Mouse (Mus musculus): ENCODE data around the gene Tnrc6b. TPM values are rescaled to one million over a fixed set of nuclear protein-coding genes. Genes with fewer than 3 reads are reported as not detected.
"Not testable (repeated sequence)": the region's sequence is repeated elsewhere in the genome, so short reads cannot be mapped to it uniquely, and the experiment has no call there.

Tnrc6b gene
- polyA plus RNA-seq, 1 experiment from 2014 or later, result 35.6 TPM

- ATAC-seq (ENCODE audit: insufficient number of reproducible peaks, insufficient read depth, low FRiP score, low TSS enrichment, low read depth); H3K4me1 ChIP-seq: not testable (repeated sequence)
Measured at GRCm38 (mm10) chr15:80904776-80905175, 193.7 kb downstream of the Tnrc6b start.

GRCm38 (mm10) chr15:80910183-80910582 lies 199.1 kb downstream of the Tnrc6b start:
- no peak for ATAC-seq (ENCODE audit: insufficient number of reproducible peaks, insufficient read depth, low FRiP score, low TSS enrichment, low read depth)
- no peak overlapping the region for H3K27ac ChIP-seq
- no peaks in the 10 kb centered on the region for H3K9me3 ChIP-seq
- no peaks in the 10 kb centered on the region for H3K27me3 ChIP-seq
- WGBS, result 97% methylated on average over 3 of the region's 3 CpGs
- H3K4me3 ChIP-seq, result no peak overlapping the region
- no peak overlapping the region for H3K9ac ChIP-seq
- no peaks in the 10 kb centered on the region for H3K4me1 ChIP-seq
- peaks cover 72% of the 10 kb centered on the region for H3K36me3 ChIP-seq
- H3K4me2 ChIP-seq, result no peak overlapping the region

More at GRCm38 (mm10) chr15:80904776-80905175, 193.7 kb downstream of the Tnrc6b start:
- not testable (repeated sequence) for H3K9ac ChIP-seq, H3K27me3 ChIP-seq, H3K4me2 ChIP-seq, H3K9me3 ChIP-seq, H3K27ac ChIP-seq, H3K4me3 ChIP-seq
- 96% methylated on average over 6 of the region's 6 CpGs for WGBS
- peaks cover 81% of the 10 kb centered on the region for H3K36me3 ChIP-seq

GRCm38 (mm10) chr15:80910790-80911531 lies 199.8 kb downstream of the Tnrc6b start:
- Histone ChIP-seq H3K36me3 (peaks cover 72% of the 10 kb centered on the region), H3K27me3 (no peaks in the 10 kb centered on the region), H3K4me2 (no peak overlapping the region), H3K4me3 (no peak overlapping the region), H3K4me1 (no peaks in the 10 kb centered on the region), H3K9me3 (no peaks in the 10 kb centered on the region), H3K9ac (no peak overlapping the region), H3K27ac (no peak overlapping the region)
- no peak for ATAC-seq (ENCODE audit: insufficient number of reproducible peaks, insufficient read depth, low FRiP score, low TSS enrichment, low read depth)
- WGBS, result 89% methylated on average over 4 of the region's 4 CpGs

- peaks cover 72% of the 10 kb centered on the region for H3K36me3 ChIP-seq
Measured at GRCm38 (mm10) chr15:80912175-80912574, 201.1 kb downstream of the Tnrc6b start.

GRCm38 (mm10) chr15:80913803-80914202 lies 202.7 kb downstream of the Tnrc6b start:
- no peaks in the 10 kb centered on the region for H3K27me3 ChIP-seq
- H3K4me3 ChIP-seq, result no peak overlapping the region
- no peak overlapping the region for H3K9ac ChIP-seq
- H3K36me3 ChIP-seq, result peaks cover 75% of the 10 kb centered on the region
- H3K9me3 ChIP-seq, result no peaks in the 10 kb centered on the region
- ATAC-seq (ENCODE audit: insufficient number of reproducible peaks, insufficient read depth, low FRiP score, low TSS enrichment, low read depth), result no peak
- H3K27ac ChIP-seq, result no peak overlapping the region
- no peak overlapping the region for H3K4me2 ChIP-seq
- no peaks in the 10 kb centered on the region for H3K4me1 ChIP-seq
- 90% methylated on average over 1 of the region's 1 CpGs for WGBS

More at GRCm38 (mm10) chr15:80912175-80912574, 201.1 kb downstream of the Tnrc6b start:
- Histone ChIP-seq H3K9me3 (no peaks in the 10 kb centered on the region), H3K9ac (no peak overlapping the region), H3K4me3 (no peak overlapping the region), H3K4me1 (no peaks in the 10 kb centered on the region), H3K27me3 (no peaks in the 10 kb centered on the region), H3K4me2 (no peak overlapping the region), H3K27ac (no peak overlapping the region)
- 76% methylated on average over 3 of the region's 3 CpGs for WGBS
- no peak for ATAC-seq (ENCODE audit: insufficient number of reproducible peaks, insufficient read depth, low FRiP score, low TSS enrichment, low read depth)

GRCm38 (mm10) chr15:80915850-80916249 lies 204.7 kb downstream of the Tnrc6b start:
- H3K36me3 ChIP-seq, result peaks cover 90% of the 10 kb centered on the region
- H3K4me3 ChIP-seq, result no peak overlapping the region
- H3K27ac ChIP-seq, result no peak overlapping the region
- H3K9ac ChIP-seq, result no peak overlapping the region
- H3K4me2 ChIP-seq, result no peak overlapping the region
- no peak for ATAC-seq (ENCODE audit: insufficient number of reproducible peaks, insufficient read depth, low FRiP score, low TSS enrichment, low read depth)
- 83% methylated on average over 2 of the region's 2 CpGs for WGBS
- H3K9me3 ChIP-seq, result no peaks in the 10 kb centered on the region
- no peaks in the 10 kb centered on the region for H3K4me1 ChIP-seq
- no peaks in the 10 kb centered on the region for H3K27me3 ChIP-seq

- H3K4me2 ChIP-seq, result no peak overlapping the region
- no peaks in the 10 kb centered on the region for H3K9me3 ChIP-seq
- 96% methylated on average over 7 of the region's 7 CpGs for WGBS
- no peaks in the 10 kb centered on the region for H3K27me3 ChIP-seq
- H3K9ac ChIP-seq, result no peak overlapping the region
- no peaks in the 10 kb centered on the region for H3K4me1 ChIP-seq
- no peak for ATAC-seq (ENCODE audit: insufficient number of reproducible peaks, insufficient read depth, low FRiP score, low TSS enrichment, low read depth)
- H3K36me3 ChIP-seq, result peaks cover 90% of the 10 kb centered on the region
- H3K4me3 ChIP-seq, result no peak overlapping the region
- H3K27ac ChIP-seq, result no peak overlapping the region
Measured at GRCm38 (mm10) chr15:80916621-80917020, 205.5 kb downstream of the Tnrc6b start.

GRCm38 (mm10) chr15:80920346-80920745 lies 209.2 kb downstream of the Tnrc6b start:
- 97% methylated on average over 3 of the region's 3 CpGs for WGBS

GRCm38 (mm10) chr15:80921781-80922180 lies 210.7 kb downstream of the Tnrc6b start:
- no peak for ATAC-seq (ENCODE audit: insufficient number of reproducible peaks, insufficient read depth, low FRiP score, low TSS enrichment, low read depth)
- no peaks in the 10 kb centered on the region for H3K4me1 ChIP-seq
- WGBS, result 80% methylated on average over 4 of the region's 4 CpGs
- no peak overlapping the region for H3K27ac ChIP-seq
- H3K9me3 ChIP-seq, result no peaks in the 10 kb centered on the region
- H3K4me2 ChIP-seq, result no peak overlapping the region
- H3K9ac ChIP-seq, result no peak overlapping the region
- peaks cover 87% of the 10 kb centered on the region for H3K36me3 ChIP-seq
- H3K27me3 ChIP-seq, result no peaks in the 10 kb centered on the region
- H3K4me3 ChIP-seq, result no peak overlapping the region

More at GRCm38 (mm10) chr15:80920346-80920745, 209.2 kb downstream of the Tnrc6b start:
- ATAC-seq (ENCODE audit: insufficient number of reproducible peaks, insufficient read depth, low FRiP score, low TSS enrichment, low read depth), result no peak
- H3K9me3 ChIP-seq, result no peaks in the 10 kb centered on the region
- H3K4me2 ChIP-seq, result no peak overlapping the region
- H3K4me1 ChIP-seq, result no peaks in the 10 kb centered on the region
- H3K27ac ChIP-seq, result no peak overlapping the region
- no peak overlapping the region for H3K9ac ChIP-seq
- H3K27me3 ChIP-seq, result no peaks in the 10 kb centered on the region
- peaks cover 91% of the 10 kb centered on the region for H3K36me3 ChIP-seq
- H3K4me3 ChIP-seq, result no peak overlapping the region

- H3K4me2 ChIP-seq, result no peak overlapping the region
- 88% methylated on average over 2 of the region's 2 CpGs for WGBS
- no peak for ATAC-seq (ENCODE audit: insufficient number of reproducible peaks, insufficient read depth, low FRiP score, low TSS enrichment, low read depth)
- no peak overlapping the region for H3K4me3 ChIP-seq
- peaks cover 86% of the 10 kb centered on the region for H3K36me3 ChIP-seq
- no peak overlapping the region for H3K9ac ChIP-seq
- H3K27ac ChIP-seq, result no peak overlapping the region
- no peaks in the 10 kb centered on the region for H3K9me3 ChIP-seq
- no peaks in the 10 kb centered on the region for H3K27me3 ChIP-seq
- H3K4me1 ChIP-seq, result peaks cover 3% of the 10 kb centered on the region; the same call in 1 of the 2 replicates
Measured at GRCm38 (mm10) chr15:80924211-80924610, 213.1 kb downstream of the Tnrc6b start.

- no peak for ATAC-seq (ENCODE audit: insufficient number of reproducible peaks, insufficient read depth, low FRiP score, low TSS enrichment, low read depth)
- Histone ChIP-seq H3K9me3 (no peaks in the 10 kb centered on the region), H3K36me3 (peaks cover 64% of the 10 kb centered on the region)
Measured at GRCm38 (mm10) chr15:80928811-80929355, 217.8 kb downstream of the Tnrc6b start.

GRCm38 (mm10) chr15:80930048-80930571 lies 219.0 kb downstream of the Tnrc6b start:
- ATAC-seq (ENCODE audit: insufficient number of reproducible peaks, insufficient read depth, low FRiP score, low TSS enrichment, low read depth), result peak; percentile 69; the same call in 1 of the 2 replicates
- peak overlapping the region; percentile 32 for H3K4me2 ChIP-seq
- no peak overlapping the region for H3K4me3 ChIP-seq
- no peaks in the 10 kb centered on the region for H3K27me3 ChIP-seq
- H3K36me3 ChIP-seq, result peaks cover 59% of the 10 kb centered on the region
- peaks cover 12% of the 10 kb centered on the region for H3K4me1 ChIP-seq
- H3K9me3 ChIP-seq, result no peaks in the 10 kb centered on the region
- peak overlapping the region; percentile 79 for H3K27ac ChIP-seq
- 9% methylated on average over 15 of the region's 16 CpGs for WGBS
- H3K9ac ChIP-seq, result no peak overlapping the region

More at GRCm38 (mm10) chr15:80928811-80929355, 217.8 kb downstream of the Tnrc6b start:
- H3K4me1 ChIP-seq, result peaks cover 12% of the 10 kb centered on the region
- H3K4me3 ChIP-seq, result no peak overlapping the region
- H3K27me3 ChIP-seq, result no peaks in the 10 kb centered on the region
- H3K27ac ChIP-seq, result peak overlapping the region; percentile 48; the same call in 1 of the 2 replicates
- no peak overlapping the region for H3K4me2 ChIP-seq
- H3K9ac ChIP-seq, result no peak overlapping the region
- 79% methylated on average over 20 of the region's 20 CpGs for WGBS
